Mouse (Mus musculus) adipocyte (in vitro differentiated cells): Measurements from ENCODE around the gene Gm28827.
"Not testable (repeated sequence)": the region's sequence is repeated elsewhere in the genome, so short reads cannot be mapped to it uniquely, and the experiment has no call there.

ENCODE experiments used
- DNase-seq: peaks from one replicate; pipeline ENCODE4 v3.0.0-alpha.2; 2016; ENCODE audit warnings: low spot score

Gene Gm28827

GRCm38 (mm10) chrY:83030647-83031046 is at the start of gene Gm28827:
Gene Gm28827 (plus strand): TSS chrY:83030947.
- DNase-seq = not testable (repeated sequence)
